ENCODE assay signal across 27 mouse cellular contexts in genomic region chr8:117813524-117813923, GRCm38 (mm10). TPM values are rescaled to one million over a fixed set of nuclear protein-coding genes. Genes with fewer than 3 reads are reported as not detected.
A peak's percentile ranks its signal among the peaks of the same experiment; 100 is the strongest.
DNase-seq lines count a peak whose midpoint lies in the region; ATAC-seq lines count a peak whose summit lies in the region.
"Had no signal": no experiment of that assay in that cellular context is flagged by ENCODE, and none has a peak within 500 bp of the region (broad histone marks: within the 10 kb centered on the region; RNA-seq: fewer than 3 reads in every experiment).

No protein-coding gene starts in this region.

- no peak overlapping the region for H3K9ac ChIP-seq in midbrain, embryonic 11.5 days (ENCODE audit: low read length)
- H3K9ac ChIP-seq in midbrain, embryonic 16.5 days (ENCODE audit: low read depth, low read length) = no peak overlapping the region
- H3K9ac ChIP-seq: embryonic facial prominence, embryonic 12.5 days; embryonic facial prominence, embryonic 15.5 days; forebrain, postnatal 0 days; heart, embryonic 12.5 days; heart, embryonic 15.5 days; hindbrain, embryonic 14.5 days had no signal

- no peak overlapping the region for H3K4me2 ChIP-seq in midbrain, embryonic 11.5 days
- no peak overlapping the region for H3K4me2 ChIP-seq in midbrain, embryonic 16.5 days (ENCODE audit: low read length)
- H3K4me2 ChIP-seq: embryonic facial prominence, embryonic 12.5 days; embryonic facial prominence, embryonic 15.5 days; heart, embryonic 12.5 days; heart, embryonic 15.5 days; hindbrain, embryonic 14.5 days had no signal

- H3K9me3 ChIP-seq in midbrain, embryonic 11.5 days (ENCODE audit: control insufficient read depth, low read length) = no peaks in the 10 kb centered on the region
- no peaks in the 10 kb centered on the region for H3K9me3 ChIP-seq in midbrain, embryonic 16.5 days (replicated peaks; ENCODE audit: control insufficient read depth, low read length, poor library complexity, severe bottlenecking)
- H3K9me3 ChIP-seq: embryonic facial prominence, embryonic 12.5 days; embryonic facial prominence, embryonic 15.5 days; heart, embryonic 12.5 days; heart, embryonic 15.5 days had no signal

- no peak for ATAC-seq in midbrain, embryonic 11.5 days (ENCODE audit: low FRiP score)
- ATAC-seq in midbrain, embryonic 16.5 days = no peak
- ATAC-seq: CD4-positive, CD25-positive, alpha-beta regulatory T cell, adult 4 months; forebrain, embryonic 14.5 days; forebrain, postnatal 0 days; hindbrain, postnatal 0 days; inflammation-experienced regulatory T-cells, adult 6 months had no signal

- no peaks in the 10 kb centered on the region for H3K36me3 ChIP-seq in midbrain, embryonic 11.5 days (ENCODE audit: control insufficient read depth, insufficient read depth, low read length)
- no peaks in the 10 kb centered on the region for H3K36me3 ChIP-seq in midbrain, embryonic 16.5 days (ENCODE audit: control insufficient read depth, insufficient read depth, low read length)
- H3K36me3 ChIP-seq: embryonic facial prominence, embryonic 12.5 days; embryonic facial prominence, embryonic 15.5 days; heart, embryonic 12.5 days; heart, embryonic 15.5 days had no signal

- H3K27me3 ChIP-seq in midbrain, embryonic 11.5 days (ENCODE audit: control insufficient read depth, insufficient read depth, low read length) = no peaks in the 10 kb centered on the region
- H3K27me3 ChIP-seq in midbrain, embryonic 16.5 days (ENCODE audit: control insufficient read depth, insufficient read depth, low read depth, low read length) = no peaks in the 10 kb centered on the region
- H3K27me3 ChIP-seq: embryonic facial prominence, embryonic 12.5 days; embryonic facial prominence, embryonic 15.5 days; heart, embryonic 12.5 days; heart, embryonic 15.5 days had no signal

- 69% methylated on average over 4 of the region's 4 CpGs for WGBS in midbrain, embryonic 11.5 days
- 73% methylated on average over 4 of the region's 4 CpGs for WGBS in midbrain, embryonic 16.5 days

- H3K4me3 ChIP-seq in midbrain, embryonic 11.5 days (ENCODE audit: low read depth, low read length) = no peak overlapping the region
- H3K4me3 ChIP-seq in midbrain, embryonic 16.5 days (ENCODE audit: low read depth, low read length) = no peak overlapping the region
- H3K4me3 ChIP-seq: embryonic facial prominence, embryonic 12.5 days; embryonic facial prominence, embryonic 15.5 days; heart, embryonic 12.5 days; heart, embryonic 15.5 days had no signal

- no peaks in the 10 kb centered on the region for H3K4me1 ChIP-seq in midbrain, embryonic 11.5 days (ENCODE audit: control insufficient read depth, insufficient read depth, low read length)
- no peaks in the 10 kb centered on the region for H3K4me1 ChIP-seq in midbrain, embryonic 16.5 days (ENCODE audit: control insufficient read depth, insufficient read depth, low read length)
- H3K4me1 ChIP-seq: embryonic facial prominence, embryonic 12.5 days; embryonic facial prominence, embryonic 15.5 days; heart, embryonic 12.5 days; heart, embryonic 15.5 days had no signal

- no peak overlapping the region for H3K27ac ChIP-seq in midbrain, embryonic 11.5 days (ENCODE audit: low read depth, low read length)
- no peak overlapping the region for H3K27ac ChIP-seq in midbrain, embryonic 16.5 days (ENCODE audit: low read length)
- H3K27ac ChIP-seq: embryonic facial prominence, embryonic 12.5 days; embryonic facial prominence, embryonic 15.5 days; heart, embryonic 15.5 days; hindbrain, embryonic 14.5 days; hindbrain, postnatal 0 days had no signal

- DNase-seq in midbrain, embryonic 11.5 days (ENCODE audit: low spot score, missing footprints) = peak; percentile 76
- peak; percentile 47 for DNase-seq in embryo, embryonic 10 days (ENCODE audit: low spot score)
- peak; percentile 19 for DNase-seq in embryo, embryonic 10.5 days (ENCODE audit: low spot score)
- DNase-seq in mesoderm, embryonic 11.5 days (ENCODE audit: low read depth, low spot score) = peak; percentile 51
- no peak for DNase-seq in cerebellum, postnatal 4 days (ENCODE audit: low spot score in 2 of 2)
- DNase-seq in gastrocnemius, adult 18-20 months (ENCODE audit: low spot score) = no peak
- DNase-seq: adrenal gland, adult 8-10 months; adrenal gland, postnatal 25 days; cerebellum, adult 11-12 months; cerebellum, adult 8-10 months; cerebellum, postnatal 10 days; cerebellum, postnatal 36 days; forebrain, postnatal 0 days; gastrocnemius, postnatal 25 days; heart, adult 18-20 months; heart, postnatal 14 days; heart, postnatal 4 days had no signal

RNA-seq across cellular contexts. Expression of gene Mphosph6, which starts 11.8 kb away (rescaled TPM):
- polyA plus RNA-seq in midbrain, embryonic 11.5 days (2014; fragmentation: Nextera tagmentation; extraction: Ambion mirVana) = 59.0 and 61.4 TPM in 2 replicates
- polyA plus RNA-seq in midbrain, embryonic 16.5 days (2015; fragmentation: Nextera tagmentation; extraction: Ambion mirVana) = 31.6 and 33.1 TPM in 2 replicates
- total RNA-seq in gastrocnemius, adult 18-20 months (2021) = 1 to 10 TPM; 4.2 to 5.4 TPM

Comparison
In these comparisons a context has a peak if more than half of its experiments do, and no peak if none do; other contexts are left out.
1. DNase-seq: peak in midbrain, embryonic 11.5 days (single experiment), embryo, embryonic 10 days (single experiment), embryo, embryonic 10.5 days (single experiment) and mesoderm, embryonic 11.5 days (single experiment); none in cerebellum, postnatal 4 days (0 of 2) and gastrocnemius, adult 18-20 months (single experiment).